In genomic region chr10:3858961-3859714, GRCm38 (mm10) we compare ENCODE assay signal across 15 mouse cellular contexts.
DNase-seq lines count a peak whose midpoint lies in the region; ATAC-seq and TF ChIP-seq lines count a peak whose summit lies in the region.
"Had no signal": no experiment of that assay in that cellular context is flagged by ENCODE, and none has a peak within 500 bp of the region (broad histone marks: within the 10 kb centered on the region; RNA-seq: fewer than 3 reads in every experiment).

No protein-coding gene starts in this region.

- peak; percentile 52; the same call in 1 of the 2 replicates for ATAC-seq in kidney, embryonic 16.5 days (ENCODE audit: low FRiP score, low TSS enrichment)
- ATAC-seq in neural tube, embryonic 15.5 days (ENCODE audit: low FRiP score), result peak; percentile 34; the same call in 1 of the 2 replicates

- H3K27me3 ChIP-seq in kidney, embryonic 16.5 days (ENCODE audit: insufficient read depth, low read length), result no peaks in the 10 kb centered on the region
- H3K27me3 ChIP-seq in neural tube, embryonic 15.5 days (replicated peaks), result no peaks in the 10 kb centered on the region
- H3K27me3 ChIP-seq: liver, embryonic 15.5 days had no signal

- H3K27ac ChIP-seq in layer of hippocampus, adult 2 months, result peak overlapping the region; percentile 37; the same call in 1 of the 2 replicates
- H3K27ac ChIP-seq in kidney, embryonic 16.5 days (ENCODE audit: low read length), result no peak overlapping the region
- no peak overlapping the region for H3K27ac ChIP-seq in neural tube, embryonic 15.5 days (replicated peaks)
- H3K27ac ChIP-seq: limb, embryonic 10.5 days; liver, embryonic 15.5 days had no signal

- H3K4me3 ChIP-seq in layer of hippocampus, adult 2 months, result no peak overlapping the region
- H3K4me3 ChIP-seq in kidney, embryonic 16.5 days (ENCODE audit: low read length), result no peak overlapping the region
- no peak overlapping the region for H3K4me3 ChIP-seq in neural tube, embryonic 15.5 days (replicated peaks)
- H3K4me3 ChIP-seq: erythroblast, embryonic 14.5 days; limb, embryonic 10.5 days; liver, embryonic 15.5 days had no signal

- H3K9me3 ChIP-seq in kidney, embryonic 16.5 days (ENCODE audit: low read length), result no peaks in the 10 kb centered on the region
- H3K9me3 ChIP-seq in neural tube, embryonic 15.5 days (replicated peaks), result no peaks in the 10 kb centered on the region
- H3K9me3 ChIP-seq: limb, embryonic 10.5 days; liver, embryonic 15.5 days had no signal

- 56% methylated on average over 11 of the region's 11 CpGs for WGBS in kidney, embryonic 16.5 days
- WGBS in neural tube, embryonic 15.5 days, result 24% methylated on average over 11 of the region's 11 CpGs

- TF ChIP-seq CTCF in layer of hippocampus, adult 2 months (conservative IDR thresholded peaks at IDR 0.05), result no peak

- H3K9ac ChIP-seq in kidney, embryonic 16.5 days (replicated peaks; ENCODE audit: low read length), result no peak overlapping the region
- H3K9ac ChIP-seq in neural tube, embryonic 15.5 days (replicated peaks), result no peak overlapping the region
- H3K9ac ChIP-seq: liver, embryonic 15.5 days had no signal

- H3K4me2 ChIP-seq in kidney, embryonic 16.5 days (replicated peaks; ENCODE audit: low read depth, low read length), result no peak overlapping the region
- no peak overlapping the region for H3K4me2 ChIP-seq in neural tube, embryonic 15.5 days
- H3K4me2 ChIP-seq: liver, embryonic 15.5 days had no signal

- H3K36me3 ChIP-seq in kidney, embryonic 16.5 days (ENCODE audit: insufficient read depth, low read length), result no peaks in the 10 kb centered on the region
- no peaks in the 10 kb centered on the region for H3K36me3 ChIP-seq in neural tube, embryonic 15.5 days
- H3K36me3 ChIP-seq: limb, embryonic 10.5 days; liver, embryonic 15.5 days had no signal

- peaks cover 22% of the 10 kb centered on the region for H3K4me1 ChIP-seq in kidney, embryonic 16.5 days (ENCODE audit: insufficient read depth, low read length)
- peaks cover 26% of the 10 kb centered on the region for H3K4me1 ChIP-seq in neural tube, embryonic 15.5 days
- H3K4me1 ChIP-seq: liver, embryonic 15.5 days had no signal

- peak; percentile 59 to 65 for DNase-seq in heart, adult 18-20 months
- DNase-seq in heart, adult 8-10 months (ENCODE audit: low spot score), result no peak
- DNase-seq in layer of hippocampus, adult 2 months (ENCODE audit: low spot score in 2 of 2), result no peak
- no peak for DNase-seq in layer of hippocampus, postnatal 36 days
- no peak for DNase-seq in B cell, adult 2 months
- no peak for DNase-seq in thymus, adult 18-20 months
- DNase-seq: cerebellum, postnatal 36 days; gastrocnemius, postnatal 14 days; right cerebral cortex, adult 18-20 months; thymus, postnatal 4 days had no signal

Comparison
In these comparisons a context has a peak if more than half of its experiments do, and no peak if none do; other contexts are left out.
1. DNase-seq: peak in heart, adult 18-20 months (2 of 2); none in heart, adult 8-10 months (single experiment), layer of hippocampus, adult 2 months (0 of 2), layer of hippocampus, postnatal 36 days (0 of 2), B cell, adult 2 months (0 of 2) and thymus, adult 18-20 months (0 of 2).